Mouse (Mus musculus): Measurements from ENCODE around the gene Klhdc7b. TPM values are rescaled to one million over a fixed set of nuclear protein-coding genes. Genes with fewer than 3 reads are reported as not detected.

Gene Klhdc7b
- polyA plus RNA-seq, 1 experiment, result not detected

GRCm38 (mm10) chr15:89373027-89373761, 11.5 kb upstream of the Klhdc7b start:
- TF ChIP-seq TAL1 (IDR thresholded peaks at IDR 0.05; ENCODE audit: low read length) (no peak), GATA1 (IDR thresholded peaks at IDR 0.05; ENCODE audit: low read length) (peak; percentile 52; the same call in 1 of the 2 replicates)
- Histone ChIP-seq H3K27me3 (ENCODE audit: control insufficient read depth) (peaks cover 23% of the 10 kb centered on the region), H3K9me3 (ENCODE audit: control insufficient read depth, low read length) (no peaks in the 10 kb centered on the region), H3K4me1 (ENCODE audit: control insufficient read depth) (peaks cover 54% of the 10 kb centered on the region), H3K4me3 (replicated peaks) (peak overlapping the region; percentile 82), H3K36me3 (ENCODE audit: control insufficient read depth) (peaks cover 51% of the 10 kb centered on the region)

GRCm38 (mm10) chr15:89373762-89374248, 10.9 kb upstream of the Klhdc7b start, which contains the start of gene Sco2:
TSS of gene Sco2 (minus strand) at chr15:89373846.
- TF ChIP-seq GATA1 (IDR thresholded peaks at IDR 0.05; ENCODE audit: low read length) (no peak), TAL1 (IDR thresholded peaks at IDR 0.05; ENCODE audit: low read length) (no peak)
- Histone ChIP-seq H3K9me3 (ENCODE audit: control insufficient read depth, low read length) (no peaks in the 10 kb centered on the region), H3K4me3 (replicated peaks) (peak within 1 kb of the TSS; percentile 82), H3K36me3 (ENCODE audit: control insufficient read depth) (peaks cover 45% of the 10 kb centered on the region), H3K27me3 (ENCODE audit: control insufficient read depth) (peaks cover 29% of the 10 kb centered on the region), H3K4me1 (ENCODE audit: control insufficient read depth) (peaks cover 60% of the 10 kb centered on the region)

GRCm38 (mm10) chr15:89374340-89374739, 10.4 kb upstream of the Klhdc7b start:
- H3K4me1 ChIP-seq (ENCODE audit: control insufficient read depth), result peaks cover 66% of the 10 kb centered on the region
- peaks cover 35% of the 10 kb centered on the region for H3K27me3 ChIP-seq (ENCODE audit: control insufficient read depth)
- peak overlapping the region; percentile 82 for H3K4me3 ChIP-seq (replicated peaks)
- H3K9me3 ChIP-seq (ENCODE audit: control insufficient read depth, low read length), result no peaks in the 10 kb centered on the region
- TF ChIP-seq TAL1 (IDR thresholded peaks at IDR 0.05; ENCODE audit: low read length), result no peak
- TF ChIP-seq GATA1 (IDR thresholded peaks at IDR 0.05; ENCODE audit: low read length), result no peak
- peaks cover 39% of the 10 kb centered on the region for H3K36me3 ChIP-seq (ENCODE audit: control insufficient read depth)

- Histone ChIP-seq H3K27me3 (ENCODE audit: control insufficient read depth) (peaks cover 39% of the 10 kb centered on the region), H3K9me3 (ENCODE audit: control insufficient read depth, low read length) (no peaks in the 10 kb centered on the region), H3K4me3 (replicated peaks) (no peak overlapping the region), H3K4me1 (ENCODE audit: control insufficient read depth) (peaks cover 65% of the 10 kb centered on the region), H3K36me3 (ENCODE audit: control insufficient read depth) (peaks cover 33% of the 10 kb centered on the region)
- TF ChIP-seq TAL1 (IDR thresholded peaks at IDR 0.05; ENCODE audit: low read length) (no peak), GATA1 (IDR thresholded peaks at IDR 0.05; ENCODE audit: low read length) (no peak)
Measured at GRCm38 (mm10) chr15:89374801-89375534, 9.7 kb upstream of the Klhdc7b start.

- Histone ChIP-seq H3K27me3 (ENCODE audit: control insufficient read depth) (peaks cover 44% of the 10 kb centered on the region), H3K4me1 (ENCODE audit: control insufficient read depth) (peaks cover 57% of the 10 kb centered on the region), H3K4me3 (replicated peaks) (no peak overlapping the region), H3K36me3 (ENCODE audit: control insufficient read depth) (peaks cover 22% of the 10 kb centered on the region), H3K9me3 (ENCODE audit: control insufficient read depth, low read length) (no peaks in the 10 kb centered on the region)
- no peak for TF ChIP-seq TAL1 (IDR thresholded peaks at IDR 0.05; ENCODE audit: low read length)
- TF ChIP-seq GATA1 (IDR thresholded peaks at IDR 0.05; ENCODE audit: low read length), result no peak
Measured at GRCm38 (mm10) chr15:89376040-89376439, 8.7 kb upstream of the Klhdc7b start.

GRCm38 (mm10) chr15:89376957-89377356, 7.8 kb upstream of the Klhdc7b start, which contains the start of gene Tymp:
TSS of gene Tymp (minus strand) at chr15:89377039.
- no peak for TF ChIP-seq GATA1 (IDR thresholded peaks at IDR 0.05; ENCODE audit: low read length)
- no peak for TF ChIP-seq TAL1 (IDR thresholded peaks at IDR 0.05; ENCODE audit: low read length)
- Histone ChIP-seq H3K36me3 (ENCODE audit: control insufficient read depth) (peaks cover 13% of the 10 kb centered on the region), H3K4me3 (replicated peaks) (no peak within 1 kb of the TSS), H3K4me1 (ENCODE audit: control insufficient read depth) (peaks cover 50% of the 10 kb centered on the region), H3K9me3 (ENCODE audit: control insufficient read depth, low read length) (no peaks in the 10 kb centered on the region), H3K27me3 (ENCODE audit: control insufficient read depth) (peaks cover 44% of the 10 kb centered on the region)

- TF ChIP-seq GATA1 (IDR thresholded peaks at IDR 0.05; ENCODE audit: low read length) (no peak), TAL1 (IDR thresholded peaks at IDR 0.05; ENCODE audit: low read length) (no peak)
- Histone ChIP-seq H3K4me3 (replicated peaks) (no peak overlapping the region), H3K9me3 (ENCODE audit: control insufficient read depth, low read length) (no peaks in the 10 kb centered on the region), H3K27me3 (ENCODE audit: control insufficient read depth) (peaks cover 44% of the 10 kb centered on the region), H3K4me1 (ENCODE audit: control insufficient read depth) (peaks cover 46% of the 10 kb centered on the region), H3K36me3 (ENCODE audit: control insufficient read depth) (peaks cover 9% of the 10 kb centered on the region)
Measured at GRCm38 (mm10) chr15:89377362-89377761, 7.4 kb upstream of the Klhdc7b start.

GRCm38 (mm10) chr15:89377938-89378828, 6.5 kb upstream of the Klhdc7b start:
- H3K9me3 ChIP-seq (ENCODE audit: control insufficient read depth, low read length), result no peaks in the 10 kb centered on the region
- H3K4me3 ChIP-seq (replicated peaks), result peak overlapping the region; percentile 59
- peaks cover 44% of the 10 kb centered on the region for H3K27me3 ChIP-seq (ENCODE audit: control insufficient read depth)
- peaks cover under 1% of the 10 kb centered on the region for H3K36me3 ChIP-seq (ENCODE audit: control insufficient read depth)
- TF ChIP-seq TAL1 (IDR thresholded peaks at IDR 0.05; ENCODE audit: low read length) (no peak), GATA1 (IDR thresholded peaks at IDR 0.05; ENCODE audit: low read length) (no peak)
- H3K4me1 ChIP-seq (ENCODE audit: control insufficient read depth), result peaks cover 38% of the 10 kb centered on the region

Data from erythroblast, embryonic 14.5 days (primary cell).